21 mouse cellular contexts compared by ENCODE assay signal in genomic region chr14:31718332-31718731, GRCm38 (mm10).
DNase-seq lines count a peak whose midpoint lies in the region; ATAC-seq and TF ChIP-seq lines count a peak whose summit lies in the region.
"Had no signal": no experiment of that assay in that cellular context is flagged by ENCODE, and none has a peak within 500 bp of the region (broad histone marks: within the 10 kb centered on the region; RNA-seq: fewer than 3 reads in every experiment).

No protein-coding gene starts in this region.

- peaks cover 59 to 63% of the 10 kb centered on the region in 2 experiments for H3K36me3 ChIP-seq in MEL (ENCODE audit: control insufficient read depth in 1 of 2, insufficient read depth in 2 of 2, low read length in 2 of 2)
- peaks cover 46% of the 10 kb centered on the region for H3K36me3 ChIP-seq in liver, embryonic 15.5 days (replicated peaks)

- no peaks in the 10 kb centered on the region for H3K79me2 ChIP-seq in MEL (ENCODE audit: control insufficient read depth, insufficient read depth, low read length, poor library complexity)

- 0 out of 2 replicates have a peak, but pooled peaks have one; percentile 45 for ATAC-seq in erythroid progenitor cell, adult 5-6 weeks (replicated peaks; ENCODE audit: low FRiP score, poor library complexity, severe bottlenecking)
- peak; percentile 34; the same call in 1 of the 2 replicates for ATAC-seq in liver, embryonic 15.5 days (ENCODE audit: insufficient read depth)
- peak; percentile 73 for ATAC-seq in megakaryocyte-erythroid progenitor cell, adult 5-6 weeks (replicated peaks; ENCODE audit: low FRiP score, low TSS enrichment, poor library complexity, severe bottlenecking)
- ATAC-seq: activated CD4-positive, CD25-positive, alpha-beta regulatory T cell, adult 4 months; forebrain, embryonic 15.5 days; hindbrain, postnatal 0 days; Patski had no signal

- TF ChIP-seq EP300 in MEL (IDR thresholded peaks at IDR 0.05; ENCODE audit: low read depth in 1 of 2, low read length in 2 of 2), result peak; percentile 80 to 90

- H3K9me3 ChIP-seq in MEL (replicated peaks; ENCODE audit: insufficient read depth, low read length), result no peaks in the 10 kb centered on the region
- no peaks in the 10 kb centered on the region for H3K9me3 ChIP-seq in liver, embryonic 15.5 days (replicated peaks)
- H3K9me3 ChIP-seq: embryonic facial prominence, embryonic 10.5 days; forebrain, embryonic 15.5 days; heart, embryonic 10.5 days; hindbrain, embryonic 13.5 days had no signal

- peak overlapping the region; percentile 89 for H3K27ac ChIP-seq in MEL (ENCODE audit: control insufficient read depth, low read depth, low read length)
- 0 out of 2 replicates have a peak overlapping the region, but pooled peaks have one; percentile 46 for H3K27ac ChIP-seq in liver, embryonic 15.5 days (replicated peaks)
- no peak overlapping the region for H3K27ac ChIP-seq in gastrocnemius, adult 2 months
- H3K27ac ChIP-seq: embryonic facial prominence, embryonic 10.5 days; forebrain, embryonic 15.5 days; heart, embryonic 10.5 days; hindbrain, embryonic 13.5 days; hindbrain, postnatal 0 days had no signal

- TF ChIP-seq CTCF in MEL (IDR thresholded peaks at IDR 0.05 in 2 of 3, conservative IDR thresholded peaks at IDR 0.05 in 1 of 3; ENCODE audit: control insufficient read depth in 1 of 3, insufficient read depth in 1 of 3, low read depth in 2 of 3, low read length in 3 of 3, poor library complexity in 1 of 3, severe bottlenecking in 1 of 3), result no peak
- TF ChIP-seq CTCF in gastrocnemius, adult 2 months (IDR thresholded peaks at IDR 0.05), result no peak

- 36% methylated on average over 2 of the region's 2 CpGs for WGBS in liver, embryonic 15.5 days (ENCODE audit: insufficient replicate concordance)

- H3K4me3 ChIP-seq in MEL (ENCODE audit: control insufficient read depth in 1 of 2, insufficient read depth in 1 of 2, low read depth in 2 of 2, low read length in 2 of 2), result no peak overlapping the region
- H3K4me3 ChIP-seq in liver, embryonic 15.5 days (replicated peaks), result no peak overlapping the region
- no peak overlapping the region for H3K4me3 ChIP-seq in gastrocnemius, adult 2 months
- H3K4me3 ChIP-seq: embryonic facial prominence, embryonic 10.5 days; erythroblast, embryonic 14.5 days; forebrain, embryonic 15.5 days; heart, embryonic 10.5 days; hindbrain, embryonic 13.5 days had no signal

- TF ChIP-seq POLR2A in MEL (IDR thresholded peaks at IDR 0.05; ENCODE audit: control insufficient read depth in 1 of 2, insufficient read depth in 1 of 2, low read depth in 1 of 2, low read length in 2 of 2, poor library complexity in 1 of 2), result no peak

- H3K27me3 ChIP-seq in MEL (ENCODE audit: control insufficient read depth in 1 of 2, insufficient read depth in 2 of 2, low read length in 2 of 2), result no peaks in the 10 kb centered on the region
- no peaks in the 10 kb centered on the region for H3K27me3 ChIP-seq in liver, embryonic 15.5 days
- H3K27me3 ChIP-seq: forebrain, embryonic 15.5 days; hindbrain, embryonic 13.5 days; Patski had no signal

- TF ChIP-seq RAD21 in MEL (IDR thresholded peaks at IDR 0.05; ENCODE audit: low read depth, low read length), result no peak

- H3K4me1 ChIP-seq in MEL (ENCODE audit: control insufficient read depth in 1 of 2, insufficient read depth in 2 of 2, low read length in 2 of 2), result peaks cover 30 to 51% of the 10 kb centered on the region in 2 experiments
- peaks cover 44% of the 10 kb centered on the region for H3K4me1 ChIP-seq in liver, embryonic 15.5 days (replicated peaks)
- H3K4me1 ChIP-seq: embryonic facial prominence, embryonic 10.5 days; forebrain, embryonic 15.5 days; heart, embryonic 10.5 days; hindbrain, embryonic 13.5 days had no signal

- intact Hi-C loops in gastrocnemius, adult 2 months (cut with DNase I), result no loop called here

- DNase-seq in MEL (ENCODE audit: low read depth, low spot score), result peak; percentile 36
- DNase-seq in left cerebral cortex, adult 9 months (ENCODE audit: low spot score in 2 of 2), result no peak
- DNase-seq in gastrocnemius, adult 8-10 months (ENCODE audit: low spot score in 2 of 2), result no peak
- no peak for DNase-seq in gastrocnemius, adult 2 months
- DNase-seq: adrenal gland, postnatal 14 days; cerebellum, adult 18-20 months; cerebellum, postnatal 10 days; gastrocnemius, postnatal 25 days; heart, postnatal 10 days; heart, postnatal 4 days had no signal

- no peak overlapping the region for H3K4me2 ChIP-seq in liver, embryonic 15.5 days
- H3K4me2 ChIP-seq: forebrain, embryonic 15.5 days; hindbrain, embryonic 13.5 days had no signal

- H3K9ac ChIP-seq in MEL (ENCODE audit: control insufficient read depth, low read depth, low read length, poor library complexity, severe bottlenecking), result no peak overlapping the region
- 0 out of 2 replicates have a peak overlapping the region, but pooled peaks have one; percentile 1 for H3K9ac ChIP-seq in liver, embryonic 15.5 days
- H3K9ac ChIP-seq: forebrain, embryonic 15.5 days; hindbrain, embryonic 13.5 days had no signal

TF ChIP-seq in MEL, 35 proteins besides CTCF, POLR2A, EP300 and RAD21:
- TF ChIP-seq ZMIZ1 (IDR thresholded peaks at IDR 0.05; ENCODE audit: low read depth, low read length) (no peak), MAX (IDR thresholded peaks at IDR 0.05; ENCODE audit: low read length) (0 out of 2 replicates have a peak, but pooled peaks have one; percentile 17), RCOR1 (IDR thresholded peaks at IDR 0.05; ENCODE audit: low read depth, low read length) (peak; percentile 75), KAT2A (conservative IDR thresholded peaks at IDR 0.05; ENCODE audit: low read depth, low read length) (no peak), TAL1 (IDR thresholded peaks at IDR 0.05; ENCODE audit: low read length) (no peak), GATA1 (IDR thresholded peaks at IDR 0.05; ENCODE audit: low read depth, low read length) (peak; percentile 86), MYB (IDR thresholded peaks at IDR 0.05; ENCODE audit: low read depth, low read length) (peak; percentile 61), ZKSCAN1 (IDR thresholded peaks at IDR 0.05; ENCODE audit: low read depth, low read length) (no peak), TCF12 (IDR thresholded peaks at IDR 0.05; ENCODE audit: low read depth, low read length) (peak; percentile 93), JUND (IDR thresholded peaks at IDR 0.05; ENCODE audit: low read depth, low read length) (no peak), UBTF (IDR thresholded peaks at IDR 0.05; ENCODE audit: borderline replicate concordance, insufficient read depth, low read depth, low read length) (no peak), MEF2A (IDR thresholded peaks at IDR 0.05; ENCODE audit: extremely low read depth, insufficient replicate concordance, low read depth, low read length, poor library complexity, severe bottlenecking) (no peak), MXI1 (IDR thresholded peaks at IDR 0.05; ENCODE audit: low read depth, low read length) (peak; percentile 50; the same call in 1 of the 2 replicates), USF2 (IDR thresholded peaks at IDR 0.05; ENCODE audit: borderline replicate concordance in 1 of 2, insufficient read depth in 1 of 2, low read depth in 1 of 2, low read length in 2 of 2) (no peak), ETS1 (IDR thresholded peaks at IDR 0.05; ENCODE audit: low read depth, low read length) (peak; percentile 83), SMC3 (IDR thresholded peaks at IDR 0.05; ENCODE audit: low read depth, low read length) (no peak), SIN3A (IDR thresholded peaks at IDR 0.05; ENCODE audit: low read length) (peak; percentile 76), MAZ (IDR thresholded peaks at IDR 0.05; ENCODE audit: low read depth, low read length) (0 out of 2 replicates have a peak, but pooled peaks have one; percentile 45), POLR2AphosphoS2 (IDR thresholded peaks at IDR 0.05; ENCODE audit: low read length) (no peak), NRF1 (IDR thresholded peaks at IDR 0.05; ENCODE audit: insufficient read depth, low read depth, low read length, poor library complexity, severe bottlenecking) (no peak), E2F4 (IDR thresholded peaks at IDR 0.05; ENCODE audit: borderline replicate concordance, low read depth, low read length) (no peak)
